Mouse (Mus musculus) layer of hippocampus, adult 9-11 months (tissue): ENCODE data around the gene Rpl3l.
"Not testable (repeated sequence)": the region's sequence is repeated elsewhere in the genome, so short reads cannot be mapped to it uniquely, and the experiment has no call there.

Source experiments
- DNase-seq: peaks from one replicate; pipeline ENCODE4 v3.0.0; 2022

Rpl3l gene

DNA sequence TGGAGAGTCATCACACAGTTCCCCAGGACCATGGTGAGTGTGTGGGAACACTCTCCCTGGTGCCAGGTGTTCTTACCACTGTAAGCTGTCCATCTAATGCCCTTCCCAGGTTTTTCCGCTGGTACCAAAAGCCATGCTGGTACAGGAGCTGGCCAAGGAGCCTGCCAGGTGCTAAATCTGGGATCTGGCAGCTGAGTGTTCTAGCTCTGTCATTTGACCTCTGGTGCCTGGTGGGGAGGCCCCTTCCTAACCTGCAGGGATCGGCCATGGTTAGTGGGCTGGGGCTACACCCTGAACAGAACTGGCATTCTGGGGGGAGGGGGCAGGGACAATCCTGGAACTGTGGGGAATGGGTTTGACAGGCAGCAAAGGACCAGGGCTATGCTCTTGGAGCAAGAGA lies at the start of gene Rpl3l:
Gene Rpl3l (plus strand): TSS at position 203 of the 400 bp plus-strand sequence.
- DNase-seq: no peak

DNA sequence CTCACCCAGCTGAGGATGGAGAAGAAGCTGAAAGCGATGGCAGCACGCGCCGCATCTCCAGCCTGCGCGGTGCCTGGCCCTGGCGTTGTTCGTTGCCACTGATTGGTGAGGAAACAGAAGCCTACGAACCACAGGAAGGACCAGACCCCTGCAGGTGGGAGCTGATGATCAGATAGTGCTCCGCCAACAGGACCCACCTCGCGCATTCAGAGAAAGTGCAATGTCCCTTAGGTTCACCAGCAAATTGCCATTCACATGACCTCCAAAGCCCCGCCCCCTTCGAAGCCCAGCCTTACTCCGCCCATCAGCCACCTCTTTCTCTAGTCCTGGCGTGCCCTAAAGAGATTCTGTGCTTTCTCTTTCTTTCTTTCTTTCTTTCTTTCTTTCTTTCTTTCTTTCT lies 41.1 kb upstream of the Rpl3l start:
- DNase-seq: no peak

DNA sequence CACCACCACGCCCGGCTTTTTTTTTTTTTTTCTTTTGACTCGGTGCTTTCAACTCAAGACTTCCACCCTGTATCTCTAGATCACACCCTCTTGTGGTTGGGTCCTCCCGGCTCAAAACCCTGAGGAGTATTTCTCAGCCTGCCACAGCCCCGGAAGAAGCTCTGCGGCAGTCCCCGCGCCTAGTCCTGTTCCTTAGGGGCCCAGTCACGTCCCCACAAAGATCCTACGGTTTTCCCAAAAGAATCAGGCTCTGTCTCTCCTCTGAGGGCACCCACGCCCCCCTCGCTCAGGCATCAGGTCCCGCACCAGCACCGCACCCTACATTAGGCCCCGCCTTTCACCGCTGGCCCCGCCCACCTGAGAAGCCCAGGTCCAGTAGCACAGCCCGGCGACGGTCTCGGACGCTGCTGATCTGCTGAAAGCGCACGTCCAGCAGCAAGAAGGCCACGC lies 40.4 kb upstream of the Rpl3l start:
- DNase-seq: no peak

DNA sequence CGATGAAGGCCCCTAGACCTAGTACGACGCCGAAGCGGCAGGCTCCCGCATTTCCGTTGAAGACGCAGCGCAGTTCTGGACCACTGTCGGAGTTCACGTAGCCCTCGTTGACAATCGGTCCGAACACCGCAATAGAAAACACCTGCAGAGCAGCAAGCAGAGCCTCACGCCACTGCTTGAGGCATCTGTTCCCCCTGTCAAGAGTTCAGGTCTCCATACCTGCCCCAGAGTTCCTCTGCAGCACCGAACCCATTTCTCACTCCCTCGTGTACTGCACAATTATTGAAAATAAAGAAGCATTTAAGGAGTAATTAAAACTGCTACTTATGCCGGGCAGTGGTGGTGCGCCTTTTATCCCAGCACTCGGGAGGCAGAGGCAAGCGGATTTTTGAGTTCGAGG lies 40.0 kb upstream of the Rpl3l start:
- no peak for DNase-seq

GRCm38 (mm10) chr17:24689251-24690081 lies 38.2 kb upstream of the Rpl3l start, which contains the start of gene Syngr3:
Syngr3 (minus strand) TSS chr17:24689955.
- DNase-seq: no peak

GRCm38 (mm10) chr17:24692385-24692784 lies 35.2 kb upstream of the Rpl3l start:
- DNase-seq: no peak

GRCm38 (mm10) chr17:24695326-24696010 lies 32.2 kb upstream of the Rpl3l start:
- no peak for DNase-seq

DNA sequence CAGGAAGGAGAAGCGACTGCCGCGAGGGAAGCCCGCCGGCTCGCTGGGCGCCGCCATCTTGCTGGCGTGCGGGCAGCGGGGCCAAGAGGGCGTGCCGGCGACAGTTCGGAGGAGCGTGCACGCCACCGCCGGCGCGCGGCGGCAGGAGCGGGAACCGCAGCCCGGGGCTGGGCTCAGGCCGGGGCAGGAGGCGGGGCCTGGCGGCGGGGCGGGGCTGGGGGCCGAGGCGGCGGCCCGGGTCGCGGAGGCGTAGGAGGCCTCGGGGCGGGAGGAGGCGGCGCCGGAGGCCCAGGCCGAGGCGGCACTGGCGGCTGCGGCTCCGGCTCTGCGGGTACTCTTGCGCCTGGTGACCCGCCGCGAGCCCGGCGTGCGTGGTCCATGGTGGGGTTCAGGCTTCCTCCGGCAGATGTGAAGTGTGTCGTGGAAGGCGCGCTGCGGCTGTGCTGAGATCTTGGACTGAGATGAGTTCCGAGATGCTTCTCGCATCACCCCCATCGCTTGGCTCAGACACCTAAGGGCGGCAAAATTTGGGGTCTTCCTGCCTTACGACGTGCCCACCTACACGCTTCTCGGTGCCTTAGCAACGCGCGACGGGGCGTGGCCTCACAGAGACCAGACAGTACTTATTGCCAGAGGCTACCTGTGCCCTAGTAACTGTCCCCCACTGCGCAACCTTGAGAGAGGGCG lies 31.5 kb upstream of the Rpl3l start, which contains the start of the genes Gfer and Noxo1:
Gene Gfer (minus strand): TSS at position 146 of the 687 bp plus-strand sequence.
Gene Noxo1 (plus strand): TSS at position 224 of the 687 bp plus-strand sequence.
- DNase-seq: peak; percentile 83

DNA sequence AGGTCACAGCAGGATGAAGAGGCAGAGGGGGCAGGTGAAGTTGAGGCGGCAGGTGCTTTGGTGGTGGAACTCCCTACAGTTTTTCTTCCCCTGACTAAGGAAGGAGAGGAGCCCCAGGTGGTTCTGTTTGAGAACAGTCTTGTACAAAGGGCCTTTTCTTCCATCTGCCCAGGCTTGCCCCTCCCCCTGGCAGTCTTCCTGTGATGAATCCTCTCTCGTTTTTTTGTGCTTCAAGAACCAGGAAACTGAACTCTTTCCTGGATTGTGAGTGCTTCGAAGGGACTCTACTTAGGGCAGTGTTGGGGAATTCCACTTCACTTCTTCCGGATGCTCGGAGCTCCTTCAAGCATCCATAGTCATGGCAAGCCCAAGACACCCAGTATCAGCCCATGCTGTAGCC lies 29.6 kb upstream of the Rpl3l start:
- DNase-seq: no peak

DNA sequence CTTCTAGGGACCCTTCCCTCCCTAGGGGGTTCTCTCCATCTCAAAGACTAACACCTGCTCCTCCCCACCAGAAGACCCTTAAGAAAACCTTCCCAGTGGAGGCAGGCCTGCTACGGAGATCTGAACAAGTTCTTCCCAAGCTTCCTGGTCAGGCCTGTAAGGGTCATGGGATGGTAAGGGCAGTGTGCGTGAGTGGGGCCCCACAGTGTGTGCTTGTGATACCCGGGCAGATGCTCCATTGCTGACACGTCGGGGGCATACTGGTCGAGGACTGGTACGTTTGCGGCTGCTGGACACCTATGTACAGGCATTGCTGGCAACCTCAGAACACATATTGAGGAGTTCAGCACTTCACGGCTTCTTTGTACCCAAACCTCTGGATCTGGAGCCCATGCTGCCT lies 28.9 kb upstream of the Rpl3l start:
- no peak for DNase-seq

DNA sequence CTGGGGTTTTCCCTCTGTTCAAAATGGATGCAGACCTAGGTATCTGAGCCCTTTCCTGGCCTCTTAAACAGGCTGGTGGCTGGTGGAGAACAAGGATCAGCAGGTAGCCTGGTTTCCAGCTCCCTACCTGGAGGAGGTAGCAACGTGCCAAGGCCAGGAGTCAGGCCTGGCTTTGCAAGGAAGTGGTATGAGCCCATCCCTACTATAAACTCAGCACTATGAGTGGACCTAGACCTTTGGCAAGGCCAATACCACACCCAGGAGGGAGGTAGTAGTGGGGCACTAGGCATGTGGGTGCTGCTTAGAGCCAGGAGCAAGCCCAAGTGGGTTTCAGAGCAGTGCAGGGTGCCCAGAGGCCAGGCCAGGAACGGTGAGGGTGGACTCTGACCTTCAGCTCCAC lies 28.1 kb upstream of the Rpl3l start:
- no peak for DNase-seq

- DNase-seq: no peak
Measured at GRCm38 (mm10) chr17:24701251-24701650, 26.4 kb upstream of the Rpl3l start.

GRCm38 (mm10) chr17:24705821-24706220 lies 21.8 kb upstream of the Rpl3l start:
- DNase-seq: peak; percentile 1

- DNase-seq: peak; percentile 94
Measured at GRCm38 (mm10) chr17:24706982-24707800, 20.4 kb upstream of the Rpl3l start, which contains the start of gene Tbl3. Tbl3 (minus strand) TSS chr17:24707660.

GRCm38 (mm10) chr17:24707801-24708425 lies 19.7 kb upstream of the Rpl3l start:
- no peak for DNase-seq

DNA sequence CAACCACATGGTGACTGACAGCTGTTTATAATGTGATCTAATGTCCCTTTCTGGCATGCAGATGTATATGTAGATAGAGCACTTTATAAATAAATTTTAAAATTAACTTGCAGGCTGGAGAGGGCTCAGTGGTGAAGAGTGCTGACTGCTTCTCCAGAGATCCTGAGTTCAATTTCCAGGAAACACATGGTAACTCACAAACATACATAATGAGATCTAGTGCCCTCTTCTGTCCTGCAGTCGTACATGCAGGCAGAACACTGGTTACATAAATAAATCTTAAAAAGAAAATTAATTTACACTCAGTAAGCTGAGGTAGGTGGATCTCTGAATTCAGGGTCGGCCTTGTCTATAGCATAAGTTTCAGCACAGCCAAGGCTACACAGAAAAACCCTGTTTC lies 19.0 kb upstream of the Rpl3l start:
- DNase-seq: no peak

DNA sequence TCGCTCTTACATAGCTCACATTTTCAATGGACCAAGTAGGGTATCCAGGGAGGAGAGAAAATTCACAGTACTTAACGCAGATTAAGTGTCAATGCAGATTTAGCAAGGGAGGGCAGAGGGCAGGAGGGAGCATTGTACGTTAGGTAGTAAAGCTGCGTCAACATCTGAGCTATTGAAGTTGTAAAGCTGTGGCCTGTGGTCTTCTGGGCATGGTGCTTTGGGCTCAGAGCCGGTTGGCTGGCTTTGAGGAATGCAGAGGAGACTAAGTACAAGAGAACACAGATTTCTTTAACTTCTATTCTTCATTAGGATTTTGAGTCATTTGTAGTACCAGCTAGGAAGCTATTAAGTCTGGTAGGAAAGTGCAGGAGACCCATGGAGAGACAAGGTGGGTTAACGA lies 12.1 kb upstream of the Rpl3l start:
- DNase-seq: no peak

DNA sequence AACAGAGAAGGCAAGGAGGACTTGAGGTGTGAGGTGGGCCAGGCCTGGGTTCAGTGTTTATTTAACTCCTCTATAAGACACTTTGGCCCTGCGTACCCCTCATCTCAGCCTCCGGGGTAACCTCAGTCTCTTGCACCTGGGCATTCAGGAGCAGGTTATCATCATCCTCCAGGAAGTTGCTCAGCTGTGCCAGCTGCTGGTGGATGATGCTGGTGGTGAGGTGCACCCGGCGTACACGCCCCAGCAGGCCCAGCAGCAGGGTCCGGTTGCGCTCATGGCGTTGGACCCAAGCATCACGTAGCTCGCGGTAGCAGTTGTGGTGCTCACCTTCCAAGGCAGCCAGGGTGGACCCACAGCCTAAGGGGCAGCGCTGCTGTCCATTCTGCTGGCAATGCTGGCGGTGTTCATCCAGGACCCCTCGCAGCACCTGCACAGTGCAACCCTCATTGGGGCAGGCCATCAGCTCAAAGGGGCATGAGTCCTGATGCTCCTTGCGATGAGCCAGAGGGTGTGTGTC lies 11.4 kb upstream of the Rpl3l start:
- DNase-seq: no peak

DNA sequence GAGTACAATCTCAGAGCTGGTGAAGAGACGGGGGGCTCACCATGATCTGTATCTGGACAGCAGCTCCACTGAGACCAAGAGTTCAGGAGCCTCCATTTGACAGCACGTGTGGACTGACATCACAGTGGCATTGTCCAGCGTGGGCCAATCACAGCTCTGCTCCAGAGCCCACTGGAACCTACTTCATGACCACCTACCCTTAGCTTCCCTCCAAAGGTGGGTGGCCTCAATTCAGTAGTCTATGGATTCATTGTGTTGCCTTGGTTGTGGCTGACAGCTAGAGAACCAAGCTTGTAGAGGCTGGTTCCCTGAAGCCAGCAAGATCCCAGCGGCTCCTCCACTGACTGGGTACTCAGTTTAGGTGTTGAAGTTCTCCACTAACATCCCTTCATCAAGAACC lies 9.7 kb upstream of the Rpl3l start, which contains the start of the genes Rnf151 and Rps2:
Gene Rnf151 (minus strand): TSS at position 121 of the 400 bp plus-strand sequence.
Gene Rps2 (plus strand): TSS at position 174 of the 400 bp plus-strand sequence.
- no peak for DNase-seq

DNA sequence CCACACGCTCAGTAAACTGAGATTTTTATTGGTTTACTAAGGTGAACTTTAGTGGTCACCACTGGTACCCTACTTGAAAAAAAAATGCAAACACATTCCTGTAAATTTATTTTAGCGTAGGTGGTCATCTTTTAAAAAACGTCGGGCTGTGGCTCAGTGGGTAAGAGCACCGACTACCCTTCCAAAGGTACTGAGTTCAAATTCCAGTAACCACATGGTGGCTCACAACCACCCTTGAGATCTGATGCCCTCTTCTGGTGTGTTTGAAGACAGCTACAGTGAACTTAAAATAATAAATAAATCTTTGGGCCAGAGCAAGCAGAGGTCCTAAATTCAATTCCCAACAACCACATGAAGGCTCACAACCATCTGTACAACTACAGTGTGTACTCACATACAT lies 8.7 kb upstream of the Rpl3l start:
- not testable (repeated sequence) for DNase-seq

DNA sequence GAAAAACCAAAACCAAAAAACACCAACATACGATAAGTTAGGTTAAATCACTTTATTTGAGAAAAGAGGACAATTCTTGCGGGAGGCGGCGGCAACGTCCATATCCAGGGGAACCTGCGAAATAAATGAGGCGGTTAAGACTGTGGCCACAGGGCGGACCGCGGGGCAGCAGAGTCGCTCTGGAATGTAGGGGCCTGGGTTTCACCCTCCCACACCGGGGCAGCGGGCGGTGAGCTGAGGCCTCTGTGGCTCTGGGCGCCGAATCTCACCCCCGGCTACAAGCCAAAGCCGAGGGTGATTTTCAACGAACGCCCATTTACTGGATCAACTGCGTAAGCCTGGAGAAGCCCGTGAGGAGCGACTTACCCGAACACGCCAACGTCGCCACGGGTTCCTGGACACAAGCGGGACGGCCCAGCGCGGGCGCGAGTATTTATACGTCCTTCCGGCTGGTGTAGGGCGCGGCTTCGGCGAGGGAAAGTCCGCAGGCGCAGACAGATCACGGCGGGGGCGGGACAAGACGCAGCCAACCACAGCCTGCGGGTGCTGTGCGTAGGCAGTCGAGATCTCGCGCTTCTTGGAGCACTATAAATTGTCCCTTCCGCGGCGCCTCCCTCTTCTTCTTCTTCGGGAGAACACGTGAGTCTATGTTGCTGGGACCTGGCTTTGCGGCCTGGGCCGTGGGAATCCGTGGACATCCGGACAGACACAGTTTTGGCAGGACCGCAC lies 8.0 kb upstream of the Rpl3l start:
- peak; percentile 99 for DNase-seq
